Mouse (Mus musculus): ENCODE data around the gene 6330403K07Rik. TPM values are rescaled to one million over a fixed set of nuclear protein-coding genes. Genes with fewer than 3 reads are reported as not detected.

6330403K07Rik gene
- polyA plus RNA-seq, 1 experiment: 0.06 TPM

- Histone ChIP-seq H3K36me3 (ENCODE audit: control insufficient read depth, insufficient read depth) (peaks cover 46% of the 10 kb centered on the region), H3ac (ENCODE audit: control insufficient read depth, insufficient read length, low read depth) (no peak overlapping the region), H3K79me2 (ENCODE audit: control insufficient read depth, insufficient read depth) (peaks cover 77% of the 10 kb centered on the region), H3K4me3 (ENCODE audit: insufficient read depth, poor library complexity, severe bottlenecking) (no peak overlapping the region), H3K27me3 (ENCODE audit: control insufficient read depth, insufficient read depth, insufficient read length) (no peaks in the 10 kb centered on the region), H3K79me3 (ENCODE audit: low read depth) (peaks cover 56% of the 10 kb centered on the region)
- TF ChIP-seq MAX (IDR thresholded peaks at IDR 0.05) (no peak), USF1 (IDR thresholded peaks at IDR 0.05; ENCODE audit: low read depth) (no peak), FOSL1 (IDR thresholded peaks at IDR 0.05; ENCODE audit: insufficient read depth, low read length, poor library complexity, severe bottlenecking) (no peak)
Observed at GRCm38 (mm10) chr11:71017051-71017450, 16.3 kb downstream of the 6330403K07Rik start.

- TF ChIP-seq FOSL1 (IDR thresholded peaks at IDR 0.05; ENCODE audit: insufficient read depth, low read length, poor library complexity, severe bottlenecking) (no peak), MAX (IDR thresholded peaks at IDR 0.05) (no peak), CTCF (IDR thresholded peaks at IDR 0.05; ENCODE audit: control insufficient read depth, insufficient read depth, insufficient read length) (no peak), MYOG (IDR thresholded peaks at IDR 0.05; ENCODE audit: control insufficient read depth, extremely low read depth, insufficient read length) (no peak)
- no peak overlapping the region for H3K4me3 ChIP-seq (ENCODE audit: insufficient read depth, poor library complexity, severe bottlenecking)
- no peaks in the 10 kb centered on the region for H3K27me3 ChIP-seq (ENCODE audit: control insufficient read depth, insufficient read depth, insufficient read length)
- H3K79me3 ChIP-seq (ENCODE audit: low read depth): peaks cover 22% of the 10 kb centered on the region
- H3K79me2 ChIP-seq (ENCODE audit: control insufficient read depth, insufficient read depth): peaks cover 38% of the 10 kb centered on the region
- H3K36me3 ChIP-seq (ENCODE audit: control insufficient read depth, insufficient read depth): peaks cover 67% of the 10 kb centered on the region
- H3ac ChIP-seq (ENCODE audit: control insufficient read depth, insufficient read length, low read depth): no peak overlapping the region
Observed at GRCm38 (mm10) chr11:71012743-71013142, 20.6 kb downstream of the 6330403K07Rik start.

- Histone ChIP-seq H3K36me3 (ENCODE audit: control insufficient read depth, insufficient read depth) (peaks cover 53% of the 10 kb centered on the region), H3K79me2 (ENCODE audit: control insufficient read depth, insufficient read depth) (peaks cover 9% of the 10 kb centered on the region), H3K27me3 (ENCODE audit: control insufficient read depth, insufficient read depth, insufficient read length) (no peaks in the 10 kb centered on the region), H3K4me3 (ENCODE audit: insufficient read depth, poor library complexity, severe bottlenecking) (no peak overlapping the region), H3K79me3 (ENCODE audit: low read depth) (peaks cover 6% of the 10 kb centered on the region), H3ac (ENCODE audit: control insufficient read depth, insufficient read length, low read depth) (no peak overlapping the region)
- TF ChIP-seq MYOG (IDR thresholded peaks at IDR 0.05; ENCODE audit: control insufficient read depth, extremely low read depth, insufficient read length) (no peak), CTCF (IDR thresholded peaks at IDR 0.05; ENCODE audit: control insufficient read depth, insufficient read depth, insufficient read length) (no peak), FOSL1 (IDR thresholded peaks at IDR 0.05; ENCODE audit: insufficient read depth, low read length, poor library complexity, severe bottlenecking) (no peak), MYOD1 (IDR thresholded peaks at IDR 0.05; ENCODE audit: control insufficient read depth, insufficient read length, low read depth) (no peak), USF1 (IDR thresholded peaks at IDR 0.05; ENCODE audit: low read depth) (no peak), MAX (IDR thresholded peaks at IDR 0.05) (no peak), CEBPB (IDR thresholded peaks at IDR 0.05; ENCODE audit: low read depth) (no peak)
Observed at GRCm38 (mm10) chr11:71008321-71008720, 25.0 kb downstream of the 6330403K07Rik start.

GRCm38 (mm10) chr11:71007831-71008230 lies 25.5 kb downstream of the 6330403K07Rik start:
- H3K79me3 ChIP-seq (ENCODE audit: low read depth): peaks cover 11% of the 10 kb centered on the region
- H3K4me3 ChIP-seq (ENCODE audit: insufficient read depth, poor library complexity, severe bottlenecking): no peak overlapping the region
- H3ac ChIP-seq (ENCODE audit: control insufficient read depth, insufficient read length, low read depth): no peak overlapping the region
- TF ChIP-seq CEBPB (IDR thresholded peaks at IDR 0.05; ENCODE audit: low read depth) (no peak), FOSL1 (IDR thresholded peaks at IDR 0.05; ENCODE audit: insufficient read depth, low read length, poor library complexity, severe bottlenecking) (no peak), MYOD1 (IDR thresholded peaks at IDR 0.05; ENCODE audit: control insufficient read depth, insufficient read length, low read depth) (no peak), MAX (IDR thresholded peaks at IDR 0.05) (no peak), USF1 (IDR thresholded peaks at IDR 0.05; ENCODE audit: low read depth) (no peak), MYOG (IDR thresholded peaks at IDR 0.05; ENCODE audit: control insufficient read depth, extremely low read depth, insufficient read length) (no peak), CTCF (IDR thresholded peaks at IDR 0.05; ENCODE audit: control insufficient read depth, insufficient read depth, insufficient read length) (no peak)
- H3K27me3 ChIP-seq (ENCODE audit: control insufficient read depth, insufficient read depth, insufficient read length): no peaks in the 10 kb centered on the region
- H3K36me3 ChIP-seq (ENCODE audit: control insufficient read depth, insufficient read depth): peaks cover 49% of the 10 kb centered on the region
- peaks cover 14% of the 10 kb centered on the region for H3K79me2 ChIP-seq (ENCODE audit: control insufficient read depth, insufficient read depth)

- Histone ChIP-seq H3K79me2 (ENCODE audit: control insufficient read depth, insufficient read depth) (peaks cover 22% of the 10 kb centered on the region), H3K4me3 (ENCODE audit: insufficient read depth, poor library complexity, severe bottlenecking) (no peak overlapping the region), H3K27me3 (ENCODE audit: control insufficient read depth, insufficient read depth, insufficient read length) (no peaks in the 10 kb centered on the region), H3ac (ENCODE audit: control insufficient read depth, insufficient read length, low read depth) (no peak overlapping the region), H3K79me3 (ENCODE audit: low read depth) (peaks cover 19% of the 10 kb centered on the region), H3K36me3 (ENCODE audit: control insufficient read depth, insufficient read depth) (peaks cover 45% of the 10 kb centered on the region)
- TF ChIP-seq MYOD1 (IDR thresholded peaks at IDR 0.05; ENCODE audit: control insufficient read depth, insufficient read length, low read depth) (no peak), CTCF (IDR thresholded peaks at IDR 0.05; ENCODE audit: control insufficient read depth, insufficient read depth, insufficient read length) (no peak), CEBPB (IDR thresholded peaks at IDR 0.05; ENCODE audit: low read depth) (no peak), MAX (IDR thresholded peaks at IDR 0.05) (no peak), USF1 (IDR thresholded peaks at IDR 0.05; ENCODE audit: low read depth) (no peak), MYOG (IDR thresholded peaks at IDR 0.05; ENCODE audit: control insufficient read depth, extremely low read depth, insufficient read length) (no peak), FOSL1 (IDR thresholded peaks at IDR 0.05; ENCODE audit: insufficient read depth, low read length, poor library complexity, severe bottlenecking) (no peak)
Observed at GRCm38 (mm10) chr11:71007026-71007425, 26.3 kb downstream of the 6330403K07Rik start.

GRCm38 (mm10) chr11:71005046-71005445 lies 28.3 kb downstream of the 6330403K07Rik start:
- peaks cover 34% of the 10 kb centered on the region for H3K79me3 ChIP-seq (ENCODE audit: low read depth)
- TF ChIP-seq MYOG (IDR thresholded peaks at IDR 0.05; ENCODE audit: control insufficient read depth, extremely low read depth, insufficient read length) (no peak), CTCF (IDR thresholded peaks at IDR 0.05; ENCODE audit: control insufficient read depth, insufficient read depth, insufficient read length) (no peak), MAX (IDR thresholded peaks at IDR 0.05) (no peak), USF1 (IDR thresholded peaks at IDR 0.05; ENCODE audit: low read depth) (no peak), MYOD1 (IDR thresholded peaks at IDR 0.05; ENCODE audit: control insufficient read depth, insufficient read length, low read depth) (no peak), FOSL1 (IDR thresholded peaks at IDR 0.05; ENCODE audit: insufficient read depth, low read length, poor library complexity, severe bottlenecking) (no peak), CEBPB (IDR thresholded peaks at IDR 0.05; ENCODE audit: low read depth) (no peak)
- no peak overlapping the region for H3K4me3 ChIP-seq (ENCODE audit: insufficient read depth, poor library complexity, severe bottlenecking)
- peaks cover 42% of the 10 kb centered on the region for H3K79me2 ChIP-seq (ENCODE audit: control insufficient read depth, insufficient read depth)
- H3ac ChIP-seq (ENCODE audit: control insufficient read depth, insufficient read length, low read depth): no peak overlapping the region
- H3K36me3 ChIP-seq (ENCODE audit: control insufficient read depth, insufficient read depth): peaks cover 39% of the 10 kb centered on the region
- H3K27me3 ChIP-seq (ENCODE audit: control insufficient read depth, insufficient read depth, insufficient read length): no peaks in the 10 kb centered on the region
